In the genomic region with DNA sequence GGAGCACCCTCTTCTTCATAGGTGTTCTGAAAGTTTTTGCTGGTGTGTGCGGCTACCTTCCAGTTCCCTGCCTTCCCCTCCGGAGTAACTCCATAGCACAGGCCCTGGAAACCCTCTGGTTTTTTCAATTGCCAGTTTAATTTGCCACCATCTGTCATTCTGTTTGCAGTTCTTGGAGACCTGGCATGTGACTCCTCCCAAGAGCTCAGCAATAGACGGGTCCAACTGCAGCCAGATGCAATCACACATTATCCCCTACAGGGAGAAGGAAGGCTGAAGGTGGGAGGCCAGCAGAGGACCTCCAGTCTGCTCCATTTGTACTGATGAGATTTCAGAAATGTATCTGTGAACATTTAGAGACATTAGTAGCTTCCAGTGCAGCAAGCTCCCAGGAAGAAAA, we compare ENCODE assay signal across 20 mouse cellular contexts. TPM values are rescaled to one million over a fixed set of nuclear protein-coding genes. Genes with fewer than 3 reads are reported as not detected.
DNase-seq lines count a peak whose midpoint lies in the region; ATAC-seq lines count a peak whose summit lies in the region.
"Had no signal": no experiment of that assay in that cellular context is flagged by ENCODE, and none has a peak within 500 bp of the region (broad histone marks: within the 10 kb centered on the region; RNA-seq: fewer than 3 reads in every experiment).

No protein-coding gene starts in this region.

- H3K27me3 ChIP-seq in limb, embryonic 15.5 days: no peaks in the 10 kb centered on the region
- H3K27me3 ChIP-seq in limb, embryonic 10.5 days (ENCODE audit: low read depth, poor library complexity, severe bottlenecking): no peaks in the 10 kb centered on the region
- no peaks in the 10 kb centered on the region for H3K27me3 ChIP-seq in neural tube, embryonic 14.5 days (ENCODE audit: control insufficient read depth, insufficient read depth, low read length)
- H3K27me3 ChIP-seq in embryonic facial prominence, embryonic 10.5 days (replicated peaks; ENCODE audit: low read depth, poor library complexity, severe bottlenecking): no peaks in the 10 kb centered on the region
- H3K27me3 ChIP-seq: embryonic facial prominence, embryonic 12.5 days; limb, embryonic 13.5 days; midbrain, embryonic 12.5 days; neural tube, embryonic 12.5 days; stomach, embryonic 15.5 days had no signal

- H3K4me3 ChIP-seq in limb, embryonic 15.5 days: no peak overlapping the region
- H3K4me3 ChIP-seq in limb, embryonic 10.5 days: no peak overlapping the region
- no peak overlapping the region for H3K4me3 ChIP-seq in neural tube, embryonic 14.5 days (ENCODE audit: low read depth, low read length)
- H3K4me3 ChIP-seq in embryonic facial prominence, embryonic 10.5 days: no peak overlapping the region
- H3K4me3 ChIP-seq: embryonic facial prominence, embryonic 12.5 days; heart, embryonic 10.5 days; limb, embryonic 13.5 days; midbrain, embryonic 12.5 days; neural tube, embryonic 12.5 days; stomach, embryonic 15.5 days had no signal

- no peaks in the 10 kb centered on the region for H3K9me3 ChIP-seq in limb, embryonic 15.5 days
- no peaks in the 10 kb centered on the region for H3K9me3 ChIP-seq in limb, embryonic 10.5 days (replicated peaks)
- no peaks in the 10 kb centered on the region for H3K9me3 ChIP-seq in neural tube, embryonic 14.5 days (ENCODE audit: control insufficient read depth, low read length)
- H3K9me3 ChIP-seq in embryonic facial prominence, embryonic 10.5 days: no peaks in the 10 kb centered on the region
- H3K9me3 ChIP-seq: embryonic facial prominence, embryonic 12.5 days; heart, embryonic 10.5 days; limb, embryonic 13.5 days; midbrain, embryonic 12.5 days; neural tube, embryonic 12.5 days; stomach, embryonic 15.5 days had no signal

- no peak overlapping the region for H3K27ac ChIP-seq in limb, embryonic 15.5 days
- H3K27ac ChIP-seq in limb, embryonic 10.5 days: no peak overlapping the region
- no peak overlapping the region for H3K27ac ChIP-seq in neural tube, embryonic 14.5 days (ENCODE audit: low read depth, low read length)
- H3K27ac ChIP-seq in embryonic facial prominence, embryonic 10.5 days (replicated peaks): no peak overlapping the region
- H3K27ac ChIP-seq: embryonic facial prominence, embryonic 12.5 days; heart, embryonic 10.5 days; limb, embryonic 13.5 days; midbrain, embryonic 12.5 days; neural tube, embryonic 12.5 days; stomach, embryonic 15.5 days had no signal

- WGBS in limb, embryonic 15.5 days: 54% methylated on average over 3 of the region's 3 CpGs
- 65% methylated on average over 3 of the region's 3 CpGs for WGBS in limb, embryonic 10.5 days
- 57% methylated on average over 3 of the region's 3 CpGs for WGBS in neural tube, embryonic 14.5 days
- 83% methylated on average over 3 of the region's 3 CpGs for WGBS in embryonic facial prominence, embryonic 10.5 days

- no peak for ATAC-seq in limb, embryonic 15.5 days (ENCODE audit: insufficient number of reproducible peaks, low FRiP score, low TSS enrichment, low read depth)
- ATAC-seq in neural tube, embryonic 14.5 days (ENCODE audit: low read depth): peak; percentile 49; the same call in 1 of the 2 replicates
- ATAC-seq in megakaryocyte progenitor cell, adult 5-6 weeks (replicated peaks; ENCODE audit: poor library complexity): no peak
- ATAC-seq: CD4-positive, CD25-positive, alpha-beta regulatory T cell, adult 4 months; liver, postnatal 0 days had no signal

- DNase-seq in limb, embryonic 10.5 days (ENCODE audit: low spot score): no peak
- DNase-seq in cerebellum, adult 11-12 months: peak; percentile 12
- DNase-seq in cerebellum, adult 9-11 months: peak; percentile 43
- DNase-seq in embryonic facial prominence, embryonic 10.5 days (ENCODE audit: low spot score): no peak
- DNase-seq: adrenal gland, postnatal 25 days; heart, postnatal 14 days; liver, postnatal 0 days; lung, postnatal 36 days; right cerebral cortex, adult 18-20 months; thymus, postnatal 36 days had no signal

- 0 out of 2 replicates have a peak overlapping the region, but pooled peaks have one; percentile 7 for H3K9ac ChIP-seq in limb, embryonic 15.5 days
- H3K9ac ChIP-seq in neural tube, embryonic 14.5 days (replicated peaks; ENCODE audit: low read depth, low read length): no peak overlapping the region
- H3K9ac ChIP-seq: embryonic facial prominence, embryonic 12.5 days; limb, embryonic 13.5 days; liver, postnatal 0 days; midbrain, embryonic 12.5 days; neural tube, embryonic 12.5 days; stomach, embryonic 15.5 days had no signal

- no peak overlapping the region for H3K4me2 ChIP-seq in limb, embryonic 15.5 days
- H3K4me2 ChIP-seq in neural tube, embryonic 14.5 days (ENCODE audit: low read depth, low read length): no peak overlapping the region
- H3K4me2 ChIP-seq: embryonic facial prominence, embryonic 12.5 days; limb, embryonic 13.5 days; midbrain, embryonic 12.5 days; neural tube, embryonic 12.5 days; stomach, embryonic 15.5 days had no signal

- no peaks in the 10 kb centered on the region for H3K4me1 ChIP-seq in limb, embryonic 15.5 days
- H3K4me1 ChIP-seq in limb, embryonic 10.5 days: no peaks in the 10 kb centered on the region
- H3K4me1 ChIP-seq in neural tube, embryonic 14.5 days (ENCODE audit: control insufficient read depth, insufficient read depth, low read length): no peaks in the 10 kb centered on the region
- H3K4me1 ChIP-seq in embryonic facial prominence, embryonic 10.5 days: no peaks in the 10 kb centered on the region
- H3K4me1 ChIP-seq: embryonic facial prominence, embryonic 12.5 days; heart, embryonic 10.5 days; limb, embryonic 13.5 days; midbrain, embryonic 12.5 days; neural tube, embryonic 12.5 days; stomach, embryonic 15.5 days had no signal

- H3K36me3 ChIP-seq in limb, embryonic 15.5 days: no peaks in the 10 kb centered on the region
- no peaks in the 10 kb centered on the region for H3K36me3 ChIP-seq in limb, embryonic 10.5 days
- H3K36me3 ChIP-seq in neural tube, embryonic 14.5 days (ENCODE audit: control insufficient read depth, insufficient read depth, low read length): no peaks in the 10 kb centered on the region
- H3K36me3 ChIP-seq in embryonic facial prominence, embryonic 10.5 days (replicated peaks): no peaks in the 10 kb centered on the region
- H3K36me3 ChIP-seq: embryonic facial prominence, embryonic 12.5 days; heart, embryonic 10.5 days; limb, embryonic 13.5 days; midbrain, embryonic 12.5 days; neural tube, embryonic 12.5 days; stomach, embryonic 15.5 days had no signal

RNA-seq across cellular contexts. Expression of gene Actr3, which starts 56.6 kb away (rescaled TPM):
- 267 and 277 TPM in 2 replicates for polyA plus RNA-seq in limb, embryonic 15.5 days (2015; fragmentation: Nextera tagmentation; extraction: Ambion mirVana)
- polyA plus RNA-seq in limb, embryonic 10.5 days (2016; fragmentation: Nextera tagmentation; extraction: Ambion mirVana): 230 and 231 TPM in 2 replicates
- polyA plus RNA-seq in neural tube, embryonic 14.5 days (2014; fragmentation: Nextera tagmentation; extraction: Ambion mirVana): 222 and 275 TPM in 2 replicates
- 227 and 229 TPM in 2 replicates for polyA plus RNA-seq in embryonic facial prominence, embryonic 10.5 days (2016; fragmentation: Nextera tagmentation; extraction: Ambion mirVana)
- total RNA-seq in megakaryocyte progenitor cell, adult 5-6 weeks (2015): 593 and 655 TPM in 2 replicates
- total RNA-seq in megakaryocyte progenitor cell, adult 5-6 weeks (2017): 974 and 976 TPM in 2 replicates

Comparison
In these comparisons a context has a peak if more than half of its experiments do, and no peak if none do; other contexts are left out.
1. DNase-seq: peak in cerebellum, adult 11-12 months (single experiment) and cerebellum, adult 9-11 months (single experiment); none in limb, embryonic 10.5 days (single experiment) and embryonic facial prominence, embryonic 10.5 days (single experiment).